Mouse (Mus musculus) frontal cortex, postnatal 36 days (tissue): ENCODE data around the gene Zmat5.
"Not testable (repeated sequence)": the region's sequence is repeated elsewhere in the genome, so short reads cannot be mapped to it uniquely, and the experiment has no call there.

Experiments used
- DNase-seq, 2 experiments: peaks; one replicate each; pipeline ENCODE4 v3.0.0; 2022; ENCODE audit warnings: low spot score in 2 of 2

Gene Zmat5

GRCm38 (mm10) chr11:4688632-4689380 is 15.7 kb upstream of the Zmat5 start:
- no peak for DNase-seq

GRCm38 (mm10) chr11:4690353-4690752 is 14.1 kb upstream of the Zmat5 start:
- no peak for DNase-seq

GRCm38 (mm10) chr11:4691213-4691612 is 13.3 kb upstream of the Zmat5 start:
- no peak for DNase-seq

GRCm38 (mm10) chr11:4692162-4692561 is 12.3 kb upstream of the Zmat5 start:
- DNase-seq: no peak

DNA sequence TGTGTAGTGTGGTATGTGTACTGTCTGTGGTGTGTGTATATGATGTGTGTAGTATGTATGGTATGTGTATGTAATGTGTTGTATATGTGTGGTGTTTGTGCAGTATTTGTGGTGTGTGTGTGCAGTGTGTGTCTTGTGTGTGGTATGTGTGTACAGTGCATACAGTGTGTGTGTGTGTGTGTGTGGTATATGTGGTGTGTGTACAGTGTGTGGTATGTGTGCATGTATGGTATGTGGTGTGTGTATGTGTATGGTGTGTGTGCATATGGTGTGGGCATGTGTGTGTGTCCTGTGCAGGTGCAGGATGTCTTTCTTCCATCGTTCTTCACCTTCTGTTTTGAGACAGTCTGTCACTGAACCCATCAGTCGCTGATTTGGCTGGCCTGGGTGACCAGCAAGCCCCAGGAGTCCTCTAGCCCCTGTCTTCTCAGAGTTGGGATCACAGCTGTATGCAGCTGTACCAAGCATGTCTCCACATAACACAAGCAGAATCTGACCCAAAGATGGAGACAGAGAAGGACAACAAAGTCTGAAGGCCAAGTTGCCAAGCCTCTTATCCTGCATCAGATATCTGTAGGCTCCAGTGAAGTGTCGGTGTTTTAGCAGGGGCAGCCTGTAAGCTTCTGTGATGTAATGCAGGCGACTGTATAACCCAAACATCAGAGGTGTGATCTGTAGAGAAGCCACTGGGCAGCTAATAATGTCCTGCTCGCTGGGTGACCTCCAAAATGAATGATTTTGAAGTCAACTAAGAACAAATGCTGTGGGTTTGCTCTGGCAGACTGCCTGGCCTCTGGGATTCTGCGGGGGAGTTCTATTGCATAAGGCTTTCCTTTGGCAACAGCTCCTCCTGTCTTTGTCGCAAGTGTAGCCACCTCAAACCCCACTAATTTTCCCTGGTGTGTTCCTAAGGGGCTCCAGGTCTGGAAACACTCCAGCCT is 7.2 kb upstream of the Zmat5 start:
- peak; percentile 75 to 81 for DNase-seq

DNA sequence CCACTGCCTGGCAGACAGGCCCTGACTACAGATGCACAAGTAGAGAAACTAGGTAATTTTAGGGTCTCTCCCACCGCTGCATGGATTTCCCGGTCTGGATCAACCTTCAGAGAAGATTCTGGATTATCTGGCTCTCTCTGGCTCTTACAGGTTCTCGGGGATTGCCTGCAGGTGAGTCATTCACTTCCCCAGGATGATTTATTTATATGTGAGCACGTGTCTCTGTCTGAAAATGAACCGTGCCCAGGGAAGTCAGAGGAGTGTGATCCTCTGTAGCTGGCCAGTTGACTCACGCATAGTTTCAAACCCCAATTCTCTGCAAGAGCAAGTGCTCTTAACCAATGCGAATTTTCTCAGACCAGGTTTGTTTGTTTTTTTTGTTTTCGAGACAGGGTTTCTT is 3.8 kb upstream of the Zmat5 start:
- no peak for DNase-seq

- DNase-seq: no peak
Observed at GRCm38 (mm10) chr11:4703688-4704071, 798 bp upstream of the Zmat5 start.

DNA sequence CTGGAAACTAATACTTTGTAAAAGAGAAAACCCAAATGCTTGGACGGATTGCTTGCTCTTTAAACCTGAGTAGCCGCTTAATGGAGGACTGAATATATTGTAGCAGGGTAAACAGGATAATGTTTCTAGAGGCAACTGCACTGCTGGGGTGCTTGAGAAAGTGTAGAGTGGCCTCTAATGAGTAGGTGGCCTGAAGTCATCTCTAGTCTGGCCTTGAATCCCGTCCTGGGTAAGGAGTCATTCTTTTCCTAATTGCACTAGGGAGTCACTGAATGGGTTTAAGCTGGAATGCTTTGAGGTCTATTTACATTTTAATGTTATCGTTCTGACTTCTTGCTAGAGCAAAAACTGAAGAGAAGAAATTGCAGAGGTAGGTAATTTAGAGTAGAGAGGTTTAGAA is 700 bp downstream of the Zmat5 start:
- DNase-seq: no peak

- not testable (repeated sequence) for DNase-seq
Observed at GRCm38 (mm10) chr11:4710188-4710587, 5.7 kb downstream of the Zmat5 start.

DNA sequence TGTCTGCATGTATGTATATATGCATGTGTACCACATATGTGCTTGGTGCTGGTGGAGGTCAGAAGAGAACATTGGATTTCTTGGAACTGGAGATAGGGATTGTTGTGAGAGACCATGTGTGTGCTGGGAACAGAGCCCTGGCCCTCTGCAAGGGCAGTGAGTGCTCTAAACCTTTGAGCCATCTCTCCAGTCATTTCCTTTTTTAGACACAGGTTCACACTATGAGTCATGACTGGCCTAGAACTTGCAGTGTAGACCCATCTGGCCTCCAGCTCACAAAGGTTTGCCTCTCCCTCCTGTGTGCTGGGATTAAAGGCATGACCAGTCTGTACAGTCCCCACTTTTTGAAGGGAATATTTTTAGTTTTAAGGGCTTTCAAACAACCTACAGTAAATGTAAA is 8.3 kb downstream of the Zmat5 start:
- no peak for DNase-seq

DNA sequence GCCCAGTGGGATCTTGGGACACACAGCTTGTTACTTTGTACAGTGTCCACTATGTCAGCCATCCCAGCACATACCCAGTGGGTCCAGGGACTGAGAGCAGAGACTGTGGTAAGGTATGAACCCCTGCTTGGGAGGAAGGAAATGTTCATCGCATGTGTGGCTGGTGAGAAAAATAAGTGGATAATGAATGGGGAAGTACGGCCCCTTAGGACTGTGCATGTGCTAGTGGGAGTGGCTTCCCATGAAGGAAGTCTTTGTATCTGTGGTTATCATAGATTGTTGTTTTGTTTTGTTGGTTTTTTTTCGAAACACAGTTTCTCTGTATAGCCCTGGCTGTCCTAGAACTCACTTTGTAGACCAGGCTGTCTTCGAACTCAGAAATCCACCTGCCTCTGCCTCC is 10.2 kb downstream of the Zmat5 start:
- DNase-seq: no peak

DNA sequence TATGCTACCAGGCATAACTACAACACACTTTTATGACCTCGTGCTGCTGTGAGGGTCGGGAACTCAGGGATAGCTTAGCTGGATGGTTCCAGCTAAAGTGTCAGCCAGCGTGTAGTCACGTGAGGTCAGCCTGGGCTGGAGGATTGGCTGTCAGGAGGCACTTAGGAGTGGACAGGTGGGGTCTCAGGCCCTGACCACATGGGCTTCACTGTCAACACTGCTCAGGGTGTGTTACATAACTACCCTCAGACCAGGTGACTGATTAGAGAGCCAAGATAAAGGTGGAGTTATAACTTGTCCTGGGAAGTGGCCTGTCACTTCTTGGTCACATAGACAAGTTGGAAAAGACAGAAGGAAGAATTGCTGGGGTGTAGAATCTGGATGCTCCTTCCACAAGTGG is 11.1 kb downstream of the Zmat5 start:
- no peak for DNase-seq

DNA sequence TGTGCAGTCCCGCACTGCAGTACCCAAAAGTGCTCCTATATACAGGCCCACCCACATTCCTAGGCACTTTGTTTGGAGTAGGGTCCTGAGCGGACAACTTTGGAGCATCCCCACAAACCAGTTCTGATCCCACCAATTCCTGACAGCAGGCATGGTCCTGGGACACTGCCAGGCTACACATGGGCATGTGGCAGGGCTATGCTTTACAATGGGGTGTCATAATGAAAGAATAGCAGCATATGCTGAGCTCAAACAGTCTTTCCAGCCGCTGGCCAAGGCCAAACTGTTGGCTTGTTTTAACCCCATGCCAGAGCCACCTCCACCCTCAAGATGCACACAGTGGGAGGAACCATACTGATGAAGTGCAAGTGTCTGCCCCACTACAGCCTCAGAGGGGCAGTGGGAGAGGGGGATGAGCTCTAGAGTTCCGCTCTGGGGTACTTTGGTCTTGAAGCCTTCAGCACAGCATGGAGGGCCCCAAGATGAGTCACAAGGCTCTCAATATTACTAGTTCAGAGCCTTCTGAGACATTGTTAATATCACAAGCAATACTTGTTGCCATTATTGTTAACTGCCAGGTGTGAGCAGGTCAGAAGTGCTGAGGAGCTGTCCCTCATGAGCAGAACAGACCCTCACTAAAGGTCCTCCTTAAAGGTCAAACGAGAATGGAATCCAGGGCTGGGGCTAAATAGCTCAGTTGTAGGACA is 12.2 kb downstream of the Zmat5 start:
- no peak for DNase-seq

DNA sequence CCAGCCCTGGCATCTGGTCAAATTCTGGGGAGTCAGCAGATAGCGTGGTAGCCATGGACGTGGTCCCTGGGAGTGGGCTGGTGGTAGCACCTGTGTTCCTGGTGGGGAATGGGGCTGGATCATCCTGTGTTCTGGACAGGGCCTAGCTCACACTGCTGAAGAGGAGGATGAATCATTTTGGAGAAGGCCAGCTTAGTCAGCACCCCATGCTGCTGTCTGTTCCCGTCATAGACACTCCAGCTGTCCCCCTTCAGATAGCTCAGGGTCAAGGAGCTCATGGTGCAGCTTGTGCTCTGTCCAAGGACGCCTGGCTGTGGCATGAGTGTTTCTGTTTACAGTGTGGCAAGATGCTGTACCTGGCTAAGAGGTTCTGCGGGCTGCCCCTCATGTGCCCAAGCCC is 14.1 kb downstream of the Zmat5 start:
- DNase-seq: no peak

DNA sequence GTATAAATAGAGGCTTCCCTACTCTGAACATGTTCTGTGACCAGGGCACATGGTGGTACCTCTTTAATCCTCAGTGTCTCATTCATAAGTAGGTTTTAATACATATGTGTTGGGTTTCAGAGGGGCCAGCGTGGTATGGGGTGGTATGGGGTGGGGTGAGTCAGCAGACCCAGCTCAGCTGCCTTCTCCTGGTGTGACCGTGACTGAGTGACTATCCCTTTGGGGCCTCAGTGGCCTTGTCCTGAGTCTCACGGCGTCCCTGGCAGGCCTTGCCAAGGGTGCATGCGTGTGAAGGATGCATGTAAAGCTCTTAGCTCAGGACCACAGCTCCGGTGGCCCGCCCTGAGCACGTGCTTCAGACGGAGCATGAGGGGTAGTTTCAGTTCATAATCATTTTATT is 15.5 kb downstream of the Zmat5 start:
- no peak for DNase-seq

- DNase-seq: no peak
Observed at GRCm38 (mm10) chr11:4720393-4720792, 15.9 kb downstream of the Zmat5 start.

DNA sequence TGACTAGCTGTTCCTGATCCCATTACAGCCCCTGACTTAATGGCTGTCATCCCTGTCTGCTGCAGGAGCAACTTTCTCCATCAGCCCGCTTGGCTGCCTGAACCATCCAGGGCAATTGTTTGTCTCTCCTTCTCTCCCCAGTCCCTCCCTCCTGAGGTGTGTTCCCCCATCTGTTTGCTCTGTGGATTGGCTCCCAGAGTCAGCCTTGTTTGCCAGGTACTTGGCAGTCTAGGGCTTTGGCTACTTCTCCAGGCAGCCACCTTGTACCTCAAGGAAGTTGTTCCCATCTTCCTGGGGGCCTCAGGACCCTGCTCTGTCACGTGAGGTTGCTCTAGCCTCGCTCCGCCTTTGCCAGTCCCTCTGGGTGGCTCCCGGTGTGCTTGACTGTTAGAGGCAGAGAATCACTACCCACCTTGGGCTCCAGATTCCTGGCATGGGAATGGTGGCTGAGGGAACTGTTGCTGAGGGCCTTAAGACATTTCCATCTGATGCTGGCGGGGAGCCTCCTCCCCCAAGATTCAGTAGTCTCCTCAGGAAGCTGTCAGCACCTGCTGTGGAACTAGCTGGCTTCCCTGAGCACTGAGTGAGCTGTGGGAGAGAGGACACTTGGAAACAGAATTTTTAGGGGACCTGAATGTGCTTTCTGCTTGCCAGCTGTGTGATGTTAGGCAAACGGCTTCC is 16.6 kb downstream of the Zmat5 start:
- no peak for DNase-seq

- DNase-seq: no peak
Observed at GRCm38 (mm10) chr11:4721728-4722127, 17.2 kb downstream of the Zmat5 start.

- DNase-seq: no peak
Observed at GRCm38 (mm10) chr11:4729603-4730002, 25.1 kb downstream of the Zmat5 start.

GRCm38 (mm10) chr11:4730096-4730495 is 25.6 kb downstream of the Zmat5 start:
- no peak for DNase-seq

DNA sequence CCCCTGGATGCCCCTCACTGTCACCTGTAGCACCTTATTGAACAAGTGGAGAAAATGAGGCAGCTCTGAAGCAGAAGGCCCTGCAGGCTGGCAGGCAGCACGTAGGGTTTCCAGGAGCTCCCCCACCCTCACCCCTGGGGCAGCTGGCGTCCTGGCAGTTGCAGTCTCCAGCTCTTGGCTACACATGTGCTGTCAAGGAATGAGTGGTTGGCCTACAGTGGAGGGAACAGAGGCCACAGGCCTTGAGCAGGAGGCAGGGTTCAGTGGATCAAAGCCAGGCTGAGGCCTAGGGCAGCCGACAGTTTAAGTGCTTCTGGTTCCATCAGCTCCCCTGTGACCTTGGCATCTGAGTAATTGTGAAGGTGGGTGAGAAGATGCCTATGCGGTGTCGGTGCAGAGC is 26.4 kb downstream of the Zmat5 start:
- no peak for DNase-seq

- no peak for DNase-seq
Observed at GRCm38 (mm10) chr11:4731781-4732180, 27.3 kb downstream of the Zmat5 start.
